Mouse (Mus musculus) kidney, postnatal 0 days (tissue): Measurements from ENCODE around the gene Col9a2. TPM values are rescaled to one million over a fixed set of nuclear protein-coding genes. Genes with fewer than 3 reads are reported as not detected.

Experiments
- ATAC-seq: fragments of 200-750 bp; cut with Nextera tagmentation; replicated peaks from 2 replicates; pipeline ENCODE4 v1.8.0; 2017; ENCODE audit warnings: low read depth, moderate number of reproducible peaks, moderate TSS enrichment, moderate library complexity; ENCODE audit not compliant: low FRiP score
- DNase-seq: peaks from one replicate; pipeline ENCODE4 v3.0.0-alpha.2; 2016; ENCODE audit warnings: low spot score
- H3K27ac ChIP-seq: fragments of 300-500 bp; sonication (generic); 2 replicates; pipeline ENCODE4 v1.5.1; 2014; ENCODE audit warnings: mild to moderate bottlenecking
- H3K27me3 ChIP-seq: fragments of 300-500 bp; sonication (generic); 2 replicates; pipeline ENCODE4 v1.6.1; 2014; ENCODE audit warnings: low read length, mixed read lengths; ENCODE audit not compliant: insufficient read depth
- H3K36me3 ChIP-seq: fragments of 300-500 bp; sonication (generic); 2 replicates; pipeline ENCODE4 v1.6.1; 2014; ENCODE audit warnings: low read length, mixed read lengths; ENCODE audit not compliant: insufficient read depth
- H3K4me1 ChIP-seq: fragments of 300-500 bp; sonication (generic); replicated peaks from 2 replicates; pipeline ENCODE4 v1.6.1; 2014; ENCODE audit warnings: antibody characterized with exemption, low read length, mixed read lengths; ENCODE audit not compliant: insufficient read depth
- H3K4me2 ChIP-seq: fragments of 300-500 bp; sonication (generic); 2 replicates; pipeline ENCODE4 v1.6.1; 2014; ENCODE audit warnings: mild to moderate bottlenecking, low read length, moderate library complexity, mixed read lengths
- H3K4me3 ChIP-seq: fragments of 300-500 bp; sonication (generic); replicated peaks from 2 replicates; pipeline ENCODE4 v1.5.1; 2014; ENCODE audit warnings: low read depth, low read length
- H3K9ac ChIP-seq: fragments of 300-500 bp; sonication (generic); 2 replicates; pipeline ENCODE4 v1.6.1; 2014; ENCODE audit warnings: low read depth, low read length
- H3K9me3 ChIP-seq: fragments of 300-500 bp; sonication (generic); replicated peaks from 2 replicates; pipeline ENCODE4 v1.6.1; 2016; ENCODE audit warnings: low read length, inconsistent platforms, mixed read lengths
- CTCF ChIP-seq: IDR thresholded peaks from 2 replicates; pipeline ENCODE4 v1.5.1; 2016; ENCODE audit warnings: antibody characterized with exemption, low read depth, mild to moderate bottlenecking, moderate library complexity
- WGBS: fragments of 180-500 bp; shearing (Covaris S2); extraction: QIAGEN DNeasy Blood & Tissue Kit; methylation state at CpG from one replicate; pipeline ENCODE4 v1.1.7; 2014; 5-methylcytosine and 5-hydroxymethylcytosine counted together
- polyA plus RNA-seq: library from polyadenylated mRNA; unstranded; fragments of >200 nt; fragmentation: Nextera tagmentation; extraction: Ambion mirVana; gene quantifications from 2 replicates; pipeline ENCODE4 v1.2.1, GENCODE M21; 2015

Gene Col9a2
- polyA plus RNA-seq, 1 experiment from 2014 or later: 3.0 TPM

DNA sequence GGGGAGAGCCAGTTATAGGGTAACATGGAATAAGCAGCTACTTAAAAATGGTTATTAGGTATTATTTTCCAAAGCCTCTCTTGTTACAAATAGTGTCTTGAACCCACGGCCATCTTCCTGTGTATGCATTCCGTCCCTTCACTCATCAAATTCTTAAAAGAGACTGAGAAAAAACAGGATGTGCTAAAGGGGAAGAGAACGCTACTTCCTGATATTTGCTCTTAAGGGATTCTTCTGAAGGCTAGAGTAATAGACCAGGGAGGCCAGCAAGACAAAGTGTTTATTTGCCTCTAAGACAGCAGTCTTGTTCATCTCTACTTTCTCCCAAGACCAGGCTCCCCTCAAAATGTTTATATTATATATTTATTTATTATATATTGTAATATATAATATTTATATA is 20.9 kb upstream of the Col9a2 start:
- Histone ChIP-seq H3K4me3 (no peak overlapping the region), H3K4me1 (0 out of 2 replicates have a peak, but pooled peaks cover 15% of the 10 kb centered on the region), H3K36me3 (no peaks in the 10 kb centered on the region), H3K9ac (no peak overlapping the region), H3K27me3 (no peaks in the 10 kb centered on the region), H3K27ac (no peak overlapping the region), H3K4me2 (no peak overlapping the region), H3K9me3 (no peaks in the 10 kb centered on the region)
- WGBS: 77% methylated on average over 3 of the region's 3 CpGs
- TF ChIP-seq CTCF: no peak
- ATAC-seq (no peak), DNase-seq (no peak)

DNA sequence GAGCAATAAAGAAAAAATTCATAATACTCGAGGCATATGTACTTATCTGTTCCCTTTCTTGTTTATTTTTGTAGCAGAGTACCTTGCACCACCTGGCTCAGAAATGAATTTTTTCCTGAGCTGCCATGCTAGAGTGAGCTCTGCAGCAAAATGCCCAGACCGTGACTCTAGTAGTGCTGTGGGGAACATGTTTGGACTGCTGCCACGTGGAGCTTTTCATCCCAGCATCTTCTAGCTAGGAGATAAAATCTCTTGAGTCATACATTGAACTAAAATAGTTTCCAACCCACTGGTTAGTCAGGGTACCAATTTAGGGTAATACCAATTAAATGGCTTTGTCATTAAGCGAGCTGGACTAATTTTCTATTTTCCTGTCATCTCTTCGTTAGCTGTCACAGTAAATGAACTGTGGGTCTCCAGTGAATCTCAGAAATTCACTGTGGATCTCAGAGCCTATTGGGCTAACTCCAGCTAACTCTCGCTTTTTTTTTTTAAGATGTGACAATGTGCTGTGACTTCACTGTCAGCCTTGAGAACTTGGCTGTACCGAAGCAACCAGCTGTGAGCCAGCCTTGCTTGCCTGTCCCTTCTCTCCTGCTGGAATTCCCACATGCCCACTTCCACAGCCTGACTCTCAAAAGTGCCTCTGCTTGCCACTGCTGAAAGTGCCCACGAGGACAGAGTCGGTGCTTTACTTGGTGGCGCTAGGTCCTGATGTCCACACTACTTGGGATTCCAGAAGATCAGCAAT is 19.0 kb upstream of the Col9a2 start:
- Histone ChIP-seq H3K4me2 (no peak overlapping the region), H3K4me1 (0 out of 2 replicates have a peak, but pooled peaks cover 7% of the 10 kb centered on the region), H3K9me3 (no peaks in the 10 kb centered on the region), H3K27me3 (no peaks in the 10 kb centered on the region), H3K4me3 (no peak overlapping the region), H3K36me3 (no peaks in the 10 kb centered on the region), H3K9ac (no peak overlapping the region), H3K27ac (no peak overlapping the region)
- DNase-seq: no peak
- TF ChIP-seq CTCF: no peak
- 63% methylated on average over 10 of the region's 10 CpGs for WGBS
- ATAC-seq: no peak

DNA sequence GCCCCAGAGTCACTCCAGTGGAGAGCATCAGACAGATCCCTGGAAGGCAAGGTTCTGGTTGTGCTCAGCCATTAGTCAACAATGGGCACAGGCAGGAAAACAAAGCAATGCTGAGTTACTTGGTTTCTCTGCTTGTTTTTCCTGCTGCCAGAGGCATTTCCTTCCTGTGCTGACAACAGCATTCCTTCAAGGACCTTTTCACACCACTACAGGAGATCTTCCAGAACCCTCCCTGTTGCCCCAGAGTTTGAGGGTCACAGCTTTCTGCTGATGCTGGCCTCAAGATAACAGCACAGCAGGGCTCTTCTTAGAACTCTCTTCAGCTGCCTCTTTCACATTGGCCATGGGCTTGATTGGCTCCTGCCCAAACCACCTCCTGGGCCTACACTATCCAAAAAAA is 17.3 kb upstream of the Col9a2 start:
- no peak for ATAC-seq
- Histone ChIP-seq H3K9ac (no peak overlapping the region), H3K9me3 (no peaks in the 10 kb centered on the region), H3K4me3 (no peak overlapping the region), H3K36me3 (no peaks in the 10 kb centered on the region), H3K4me2 (no peak overlapping the region), H3K4me1 (no peaks in the 10 kb centered on the region), H3K27ac (no peak overlapping the region), H3K27me3 (no peaks in the 10 kb centered on the region)
- TF ChIP-seq CTCF: no peak
- DNase-seq: peak; percentile 47

DNA sequence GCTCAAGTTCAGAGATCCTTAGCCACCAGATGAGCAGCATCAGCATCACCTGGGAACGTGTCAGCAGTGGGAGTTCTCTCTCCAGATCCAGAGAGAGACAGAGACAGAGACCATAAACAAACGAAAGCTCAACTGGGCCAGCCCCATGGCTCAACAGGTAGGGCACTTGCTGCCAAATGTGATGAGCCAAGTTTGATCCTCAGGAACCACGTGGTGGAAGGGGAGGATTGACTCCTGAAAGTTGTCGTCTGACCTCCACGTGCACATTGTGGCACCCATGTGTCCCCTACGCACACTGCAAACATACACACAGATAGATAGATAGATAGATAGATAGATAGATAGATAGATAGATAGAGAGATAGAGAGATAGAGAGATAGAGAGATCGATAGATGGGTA is 15.7 kb upstream of the Col9a2 start:
- Histone ChIP-seq H3K4me1 (no peaks in the 10 kb centered on the region), H3K4me3 (no peak overlapping the region)

DNA sequence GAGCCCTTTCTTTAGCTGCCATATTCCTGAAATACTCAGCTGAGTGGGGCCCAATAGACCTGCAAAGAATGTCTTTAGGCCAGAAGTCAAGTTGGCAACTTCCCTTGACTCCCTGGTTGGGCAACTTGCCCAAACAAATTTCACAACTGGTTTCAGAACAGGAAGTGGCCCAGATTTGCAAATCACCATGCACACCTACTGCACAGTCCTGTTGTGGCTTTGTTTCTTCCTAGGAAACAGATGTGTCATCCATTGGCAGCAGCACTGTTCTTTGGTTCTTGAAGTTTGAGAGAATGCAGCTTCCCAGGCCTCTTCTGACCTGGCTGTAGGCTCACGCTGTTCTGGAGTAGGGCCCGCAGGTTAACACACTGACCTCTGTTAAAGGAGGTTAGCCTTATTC is 15.2 kb upstream of the Col9a2 start:
- ATAC-seq (no peak), DNase-seq (peak; percentile 27)
- H3K9ac ChIP-seq: no peak overlapping the region
- 85% methylated on average over 2 of the region's 2 CpGs for WGBS
- H3K27me3 ChIP-seq: no peaks in the 10 kb centered on the region
- no peak overlapping the region for H3K27ac ChIP-seq
- no peaks in the 10 kb centered on the region for H3K4me1 ChIP-seq
- H3K36me3 ChIP-seq: no peaks in the 10 kb centered on the region
- H3K4me3 ChIP-seq: no peak overlapping the region
- no peak overlapping the region for H3K4me2 ChIP-seq
- no peaks in the 10 kb centered on the region for H3K9me3 ChIP-seq
- TF ChIP-seq CTCF: no peak

More for the DNA sequence above, 15.7 kb upstream of the Col9a2 start:
- Histone ChIP-seq H3K9ac (no peak overlapping the region), H3K4me2 (no peak overlapping the region), H3K27me3 (no peaks in the 10 kb centered on the region), H3K27ac (no peak overlapping the region), H3K36me3 (no peaks in the 10 kb centered on the region), H3K9me3 (no peaks in the 10 kb centered on the region)
- no peak for TF ChIP-seq CTCF
- DNase-seq (no peak), ATAC-seq (no peak)
- 88% methylated on average over 7 of the region's 7 CpGs for WGBS

DNA sequence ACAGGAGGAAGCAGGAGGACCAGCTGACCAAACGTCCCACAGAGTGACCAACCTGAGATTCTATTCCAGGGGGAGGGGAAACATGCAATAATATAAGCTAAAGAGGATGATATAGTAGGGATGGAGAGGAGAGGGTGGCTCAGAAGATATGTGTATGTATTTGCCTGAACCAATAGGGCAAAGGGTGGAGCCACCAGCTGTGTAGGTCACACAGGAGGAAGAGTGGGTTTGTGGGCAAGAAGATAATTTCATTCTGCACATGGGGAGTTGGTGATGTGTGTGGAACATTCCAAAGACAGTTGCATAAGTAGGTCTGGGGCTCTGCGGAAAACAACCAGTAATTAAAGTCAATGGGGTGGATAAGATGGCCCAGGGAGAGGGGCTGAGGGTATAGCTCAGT is 13.5 kb upstream of the Col9a2 start:
- ATAC-seq (no peak), DNase-seq (no peak)
- H3K36me3 ChIP-seq: no peaks in the 10 kb centered on the region
- WGBS: 45% methylated on average over 2 of the region's 2 CpGs
- no peak overlapping the region for H3K9ac ChIP-seq
- H3K4me3 ChIP-seq: no peak overlapping the region
- no peaks in the 10 kb centered on the region for H3K9me3 ChIP-seq
- H3K4me2 ChIP-seq: no peak overlapping the region
- no peaks in the 10 kb centered on the region for H3K4me1 ChIP-seq
- no peaks in the 10 kb centered on the region for H3K27me3 ChIP-seq
- TF ChIP-seq CTCF: no peak
- H3K27ac ChIP-seq: no peak overlapping the region

DNA sequence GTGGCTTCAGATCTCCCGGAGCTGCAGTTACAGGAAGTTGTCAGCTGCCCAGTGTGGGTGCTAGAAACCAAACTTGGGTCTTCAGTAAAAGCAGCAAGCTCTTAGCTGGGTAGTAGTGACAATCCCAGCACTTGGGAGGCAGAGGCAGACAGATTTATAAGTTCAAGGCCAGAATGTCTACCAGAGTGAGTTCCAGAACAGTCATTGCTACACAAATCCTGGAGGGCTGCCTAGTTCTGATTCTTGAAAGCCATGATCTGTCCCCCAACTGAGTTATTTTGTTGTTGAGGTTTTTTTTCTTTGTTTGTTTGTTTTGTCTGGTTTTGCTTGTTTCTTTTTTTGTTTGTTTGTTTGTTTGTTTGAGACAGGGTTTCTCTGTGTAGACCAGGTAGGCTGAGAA is 11.0 kb upstream of the Col9a2 start:
- Histone ChIP-seq H3K9me3 (no peaks in the 10 kb centered on the region), H3K36me3 (no peaks in the 10 kb centered on the region), H3K27ac (no peak overlapping the region), H3K4me3 (no peak overlapping the region), H3K4me1 (no peaks in the 10 kb centered on the region), H3K9ac (no peak overlapping the region), H3K27me3 (no peaks in the 10 kb centered on the region), H3K4me2 (no peak overlapping the region)
- TF ChIP-seq CTCF: no peak
- WGBS: 68% methylated on average over 1 of the region's 1 CpGs
- DNase-seq: no peak
- ATAC-seq: no peak
